Mouse (Mus musculus) heart, postnatal 36 days (tissue): ENCODE data around the gene Lce3a. TPM values are rescaled to one million over a fixed set of nuclear protein-coding genes. Genes with fewer than 3 reads are reported as not detected.

Experiments used
- DNase-seq, 2 experiments: peaks; one replicate each; pipeline ENCODE4 v3.0.0; 2021 to 2022
- intact Hi-C: fragments of 180-260 bp; cut with DNase I; formaldehyde crosslinking; loops from one replicate; pipeline ENCODE4 v1.15.1; 2025
- total RNA-seq, 2 experiments: library from RNA; stranded (reverse); gene quantifications; 2 replicates each; pipeline ENCODE4 v1.2.3; 2021

The Lce3a gene
- not detected for total RNA-seq

DNA sequence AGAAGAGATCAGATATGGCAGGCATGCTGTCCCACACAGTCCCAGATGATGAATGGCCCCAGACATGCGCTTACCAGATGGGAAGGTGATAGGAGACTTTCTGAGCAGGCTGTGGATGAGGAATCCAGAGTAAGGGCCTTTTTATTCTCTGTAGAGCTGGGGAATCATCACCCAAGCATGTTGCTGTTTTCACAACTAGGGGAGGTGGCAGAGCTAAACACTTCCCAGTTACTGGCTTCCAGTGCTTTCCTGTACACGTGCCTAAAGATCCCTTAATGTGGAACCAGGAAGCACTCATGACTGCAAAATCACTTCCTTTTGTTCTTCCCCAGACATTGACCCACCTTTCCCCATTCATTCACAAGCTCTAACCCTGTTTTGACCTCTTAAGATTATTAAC, at the start of gene Lce3a:
TSS of gene Lce3a (minus strand) at position 101 of the 400 bp plus-strand sequence.
- DNase-seq = no peak
- intact Hi-C loops = no loop called here

- intact Hi-C loops = no loop called here
Measured at GRCm38 (mm10) chr3:92966761-92967160, 40.7 kb upstream of the Lce3a start, which contains the start of gene Lce3e. Gene Lce3e (plus strand): TSS chr3:92967061.

DNA sequence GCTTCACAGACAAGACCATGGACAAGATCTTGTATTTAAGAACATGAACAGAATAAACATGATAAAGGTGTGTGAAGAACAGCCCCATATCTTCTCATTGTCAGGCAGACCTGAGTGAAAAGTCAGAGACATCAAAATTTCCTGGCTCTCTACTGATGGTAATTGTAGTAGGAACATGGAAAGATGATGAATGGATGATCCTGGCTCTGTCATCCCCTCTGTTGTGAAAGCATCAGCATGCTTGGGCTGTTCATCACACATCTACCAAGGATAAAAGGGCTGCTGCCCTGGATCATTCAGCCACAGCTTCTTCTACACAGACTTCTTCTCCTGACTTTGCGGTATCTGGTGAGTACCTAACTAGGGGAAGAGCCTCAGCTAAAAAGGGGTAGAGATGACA, 31.1 kb upstream of the Lce3a start, which contains the start of gene Lce3d:
TSS of gene Lce3d (plus strand) at position 301 of the 400 bp plus-strand sequence.
- DNase-seq = no peak
- intact Hi-C loops = no loop called here

More at GRCm38 (mm10) chr3:92966761-92967160, 40.7 kb upstream of the Lce3a start, which contains the start of gene Lce3e:
- DNase-seq = no peak

- DNase-seq = no peak
- intact Hi-C loops = no loop called here
Measured at GRCm38 (mm10) chr3:92944186-92944585, 18.2 kb upstream of the Lce3a start, which contains the start of gene Lce3c. Gene Lce3c (plus strand): TSS chr3:92944486.

GRCm38 (mm10) chr3:92932679-92933078, 6.6 kb upstream of the Lce3a start, which contains the start of gene Lce3b:
Gene Lce3b (plus strand): TSS chr3:92932979.
- DNase-seq = no peak
- intact Hi-C loops = no loop called here

DNA sequence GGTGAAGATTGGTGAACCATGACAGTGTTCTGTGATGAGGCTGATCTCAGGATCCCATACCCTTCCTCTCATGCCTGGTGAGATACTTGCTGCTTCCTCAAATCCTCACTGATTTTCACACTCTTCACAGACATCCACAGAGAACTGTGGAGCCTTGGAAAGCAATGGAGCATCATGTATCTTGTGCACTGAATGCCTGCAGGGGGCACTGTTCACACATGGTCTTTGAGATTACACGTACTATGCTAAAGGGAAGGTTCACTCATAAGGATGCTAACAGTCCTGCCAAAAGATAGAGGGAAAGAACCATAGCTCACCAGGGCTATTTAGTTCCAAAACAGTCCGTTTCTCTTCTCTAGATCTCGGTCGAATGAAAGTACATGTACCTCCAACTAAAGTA, 5.7 kb downstream of the Lce3a start:
- no peak for DNase-seq
- intact Hi-C loops = no loop called here

- intact Hi-C loops = loop anchor here (5.0 kb wide), 1 partner anchor 125 kb away; no protein-coding TSS in a partner anchor
- no peak for DNase-seq
Measured at GRCm38 (mm10) chr3:92907571-92907970, 18.5 kb downstream of the Lce3a start.

- intact Hi-C loops = loop anchor here (5.0 kb wide), 1 partner anchor 127 kb away; no protein-coding TSS in a partner anchor
- DNase-seq = no peak
Measured at GRCm38 (mm10) chr3:92905182-92905581, 20.8 kb downstream of the Lce3a start.

DNA sequence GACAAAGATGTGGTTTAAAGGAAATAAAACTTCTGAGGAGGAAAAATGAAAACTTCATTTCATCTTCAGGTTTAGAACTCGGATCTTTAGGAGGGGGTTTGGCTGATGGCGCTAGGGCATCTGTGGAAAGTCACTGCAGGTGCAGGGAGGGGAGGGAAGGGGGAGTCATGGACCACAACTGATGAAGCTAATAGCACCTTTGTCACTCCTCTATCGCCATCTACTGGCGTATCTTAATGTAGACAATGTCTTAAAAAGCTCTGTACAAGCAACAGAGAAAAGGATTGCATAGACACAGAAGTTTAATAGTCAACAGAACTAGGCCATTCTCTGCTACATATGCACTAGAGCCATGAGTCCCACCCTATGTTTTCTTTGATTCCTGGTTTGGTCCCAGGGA, 22.4 kb downstream of the Lce3a start:
- intact Hi-C loops = no loop called here
- no peak for DNase-seq

GRCm38 (mm10) chr3:92902992-92903391, 23.0 kb downstream of the Lce3a start:
- DNase-seq = peak in 1 of 2 experiments; percentile 7
- intact Hi-C loops = no loop called here

- intact Hi-C loops = no loop called here
- DNase-seq = no peak
Measured at GRCm38 (mm10) chr3:92894489-92894888, 31.5 kb downstream of the Lce3a start.

DNA sequence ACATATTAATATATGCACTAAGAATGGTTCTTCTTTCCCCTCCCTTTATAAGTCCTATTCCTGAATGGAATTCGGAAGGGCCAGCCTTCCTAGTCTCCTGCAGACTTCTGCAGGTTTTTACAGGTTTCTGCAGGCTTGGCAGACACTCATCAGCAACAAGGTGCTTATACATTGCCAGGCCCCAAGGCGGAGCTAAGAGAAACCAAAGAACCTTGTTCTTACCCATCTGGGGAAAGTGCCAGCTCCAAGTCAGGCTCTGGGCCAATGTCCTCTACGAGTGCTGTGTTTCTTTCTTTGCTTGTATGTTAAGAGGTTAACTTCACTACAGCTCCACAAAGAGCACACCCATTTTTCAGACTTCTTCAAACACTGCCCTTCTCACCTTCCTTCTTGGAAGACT, 32.0 kb downstream of the Lce3a start:
- no peak for DNase-seq
- intact Hi-C loops = no loop called here

Other genes with a start within 250 kb of the Lce3a start
- not detected for gene Lce1c, start 247.0 kb downstream of the Lce3a start, total RNA-seq
- not detected for gene Lce1d, start 239.0 kb downstream of the Lce3a start, total RNA-seq
- gene Lce1e, start 217.2 kb downstream of the Lce3a start, total RNA-seq = not detected
- not detected for gene Lce1f, start 205.9 kb downstream of the Lce3a start, total RNA-seq
- not detected for gene Gm38119, start 187.1 kb downstream of the Lce3a start, total RNA-seq
- not detected for gene Lce1g, start 173.9 kb downstream of the Lce3a start, total RNA-seq
- not detected for gene Lce1h, start 161.2 kb downstream of the Lce3a start, total RNA-seq
- not detected for gene Lce1i, start 147.3 kb downstream of the Lce3a start, total RNA-seq
- gene Lce1j, start 135.7 kb downstream of the Lce3a start, total RNA-seq = not detected
- gene Lce1k, start 118.3 kb downstream of the Lce3a start, total RNA-seq = not detected
- not detected for gene Kprp, start 99.0 kb downstream of the Lce3a start, total RNA-seq
- not detected for gene Lce1l, start 74.9 kb downstream of the Lce3a start, total RNA-seq
- not detected for gene 2310050C09Rik, start 56.0 kb downstream of the Lce3a start, total RNA-seq
- not detected for gene Lce3b, start 6.7 kb upstream of the Lce3a start, total RNA-seq
- gene Lce3c, start 18.3 kb upstream of the Lce3a start, total RNA-seq = not detected
- not detected for gene Lce3d, start 31.2 kb upstream of the Lce3a start, total RNA-seq
- gene Lce3e, start 40.8 kb upstream of the Lce3a start, total RNA-seq = not detected
- gene Lce3f, start 66.0 kb upstream of the Lce3a start, total RNA-seq = not detected
- gene Crct1, start 89.5 kb upstream of the Lce3a start, total RNA-seq = not detected
- not detected for gene Lce1m, start 92.8 kb upstream of the Lce3a start, total RNA-seq
- not detected for gene Gm4858, start 142.6 kb upstream of the Lce3a start, total RNA-seq
- gene Crnn, start 218.6 kb upstream of the Lce3a start, total RNA-seq = not detected